Comparison of ENCODE assay signal across 8 mouse cellular contexts in the genomic region with DNA sequence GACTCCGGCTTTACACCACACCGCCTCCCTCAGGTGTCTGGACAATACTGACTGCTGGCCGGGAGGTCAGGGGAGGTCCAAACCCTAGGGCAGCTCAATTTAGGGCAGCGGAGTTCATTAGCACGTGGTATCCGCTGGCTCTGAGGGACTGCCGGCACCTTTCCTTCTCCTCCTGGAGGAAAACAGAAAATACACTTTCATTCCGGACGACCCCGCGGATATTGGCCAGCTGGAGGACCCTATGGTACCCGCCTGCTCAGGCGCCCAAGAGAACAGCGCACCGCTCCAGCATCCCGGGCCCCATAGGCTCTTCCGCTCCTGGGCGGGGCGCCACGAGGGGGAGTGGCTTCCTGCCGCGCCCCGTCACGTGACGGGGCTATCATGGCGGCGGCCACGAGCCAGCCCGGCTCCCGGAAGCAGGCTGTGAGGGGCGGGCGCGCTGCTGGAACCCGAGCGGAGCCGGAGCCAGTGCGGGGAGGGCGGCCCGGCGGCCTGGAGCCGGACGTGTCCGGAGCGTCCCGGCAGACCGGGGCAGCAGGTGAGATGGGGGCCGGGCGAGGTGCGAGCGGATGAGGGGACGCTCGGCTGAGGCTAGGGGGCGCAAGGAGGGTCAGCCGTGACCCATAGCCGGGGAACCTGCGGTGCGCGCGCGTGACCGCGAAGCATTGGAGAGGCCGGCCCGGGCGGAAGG. TPM values are rescaled to one million over a fixed set of nuclear protein-coding genes. Genes with fewer than 3 reads are reported as not detected.
A peak's percentile ranks its signal among the peaks of the same experiment; 100 is the strongest.
DNase-seq lines count a peak whose midpoint lies in the region; ATAC-seq and TF ChIP-seq lines count a peak whose summit lies in the region.

A gene (plus strand): TSS at position 363 of the 691 bp plus-strand sequence.

- peak within 1 kb of the TSS; percentile 97 for H3K27ac ChIP-seq in ES-E14 (ENCODE audit: insufficient read depth, low read depth, low read length, poor library complexity, severe bottlenecking)
- peak within 1 kb of the TSS; percentile 70 for H3K27ac ChIP-seq in forebrain, embryonic 14.5 days (ENCODE audit: low read depth, low read length)
- H3K27ac ChIP-seq in liver, postnatal 0 days (ENCODE audit: low read depth) = peak within 1 kb of the TSS; percentile 70
- H3K27ac ChIP-seq in neural tube, embryonic 13.5 days (replicated peaks) = peak within 1 kb of the TSS; percentile 90

- no peaks in the 10 kb centered on the region for H3K27me3 ChIP-seq in forebrain, embryonic 14.5 days (replicated peaks; ENCODE audit: control insufficient read depth, insufficient read depth, low read length)
- H3K27me3 ChIP-seq in liver, postnatal 0 days (ENCODE audit: insufficient read depth, low read length) = no peaks in the 10 kb centered on the region
- H3K27me3 ChIP-seq in neural tube, embryonic 13.5 days = no peaks in the 10 kb centered on the region

- in situ Hi-C loops in ES-E14 (cut with MboI; ENCODE audit: low sequenced_read_pairs in 2 of 2, unreplicated experiment in 2 of 2) = no loop called here

- peak; percentile 74 for DNase-seq in ES-E14 (ENCODE audit: low read depth, low spot score)
- DNase-seq in cerebellum, adult 11 months = peak; percentile 88
- DNase-seq in forebrain, embryonic 14.5 days (ENCODE audit: low spot score) = peak; percentile 95
- DNase-seq in heart, postnatal 10 days = peak; percentile 90 to 91
- DNase-seq in large intestine, adult 2 months (ENCODE audit: low read depth, low spot score) = peak; percentile 44
- DNase-seq in liver, postnatal 0 days = peak; percentile 96
- DNase-seq in telencephalon, adult 2 months (ENCODE audit: low read depth, low spot score) = peak; percentile 60

- intact Hi-C loops in heart, postnatal 10 days (cut with DNase I) = loop anchor here (1.0 kb wide), 1 partner anchor 33 kb away; no protein-coding TSS in a partner anchor

- peaks cover 8 to 24% of the 10 kb centered on the region in 2 experiments; a peak in 3 of 4 replicates for H3K4me1 ChIP-seq in ES-E14 (ENCODE audit: control insufficient read depth in 2 of 2, insufficient read depth in 2 of 2, low read length in 2 of 2, poor library complexity in 1 of 2)
- H3K4me1 ChIP-seq in forebrain, embryonic 14.5 days (ENCODE audit: control insufficient read depth, insufficient read depth, low read length) = peaks cover 6% of the 10 kb centered on the region
- peaks cover 27% of the 10 kb centered on the region for H3K4me1 ChIP-seq in liver, postnatal 0 days (ENCODE audit: insufficient read depth)
- peaks cover 21% of the 10 kb centered on the region for H3K4me1 ChIP-seq in neural tube, embryonic 13.5 days (replicated peaks)

- TF ChIP-seq EP300 in liver, postnatal 0 days (IDR thresholded peaks at IDR 0.05; ENCODE audit: low read depth) = no peak

- WGBS in forebrain, embryonic 14.5 days = under 1% methylated on average over 64 of the region's 65 CpGs
- WGBS in large intestine, adult 2 months = under 1% methylated on average over 63 of the region's 65 CpGs
- WGBS in liver, postnatal 0 days (ENCODE audit: insufficient replicate concordance) = 1% methylated on average over 56 of the region's 65 CpGs
- under 1% methylated on average over 65 of the region's 65 CpGs for WGBS in neural tube, embryonic 13.5 days

- H3K9me3 ChIP-seq in ES-E14 (ENCODE audit: control insufficient read depth, insufficient read depth, low read depth, low read length) = no peaks in the 10 kb centered on the region
- H3K9me3 ChIP-seq in forebrain, embryonic 14.5 days (replicated peaks; ENCODE audit: control insufficient read depth, low read length) = no peaks in the 10 kb centered on the region
- no peaks in the 10 kb centered on the region for H3K9me3 ChIP-seq in liver, postnatal 0 days (ENCODE audit: low read length)
- H3K9me3 ChIP-seq in neural tube, embryonic 13.5 days = no peaks in the 10 kb centered on the region

- ATAC-seq in forebrain, embryonic 14.5 days = peak; percentile 99
- ATAC-seq in liver, postnatal 0 days = peak; percentile 95
- ATAC-seq in neural tube, embryonic 13.5 days (ENCODE audit: low read depth) = peak; percentile 97

- H3K4me2 ChIP-seq in forebrain, embryonic 14.5 days (ENCODE audit: low read length) = peak within 1 kb of the TSS; percentile 76
- peak within 1 kb of the TSS; percentile 85 for H3K4me2 ChIP-seq in liver, postnatal 0 days (ENCODE audit: low read depth, low read length)
- peak within 1 kb of the TSS; percentile 96 for H3K4me2 ChIP-seq in neural tube, embryonic 13.5 days

- peak within 1 kb of the TSS; percentile 97 to 99 for H3K4me3 ChIP-seq in ES-E14 (ENCODE audit: insufficient read depth in 1 of 2, low read depth in 1 of 2, low read length in 2 of 2, poor library complexity in 1 of 2, severe bottlenecking in 1 of 2)
- peak within 1 kb of the TSS; percentile 78 for H3K4me3 ChIP-seq in forebrain, embryonic 14.5 days (ENCODE audit: low read depth, low read length)
- peak within 1 kb of the TSS; percentile 69 for H3K4me3 ChIP-seq in liver, postnatal 0 days (ENCODE audit: low read depth, low read length)
- peak within 1 kb of the TSS; percentile 91 for H3K4me3 ChIP-seq in neural tube, embryonic 13.5 days

- peak; percentile 53 for TF ChIP-seq CTCF in liver, postnatal 0 days (IDR thresholded peaks at IDR 0.05; ENCODE audit: low read depth)

- peaks cover 20% of the 10 kb centered on the region for H3K36me3 ChIP-seq in ES-E14 (ENCODE audit: control insufficient read depth, insufficient read depth, low read length, poor library complexity, severe bottlenecking)
- H3K36me3 ChIP-seq in forebrain, embryonic 14.5 days (ENCODE audit: control insufficient read depth, insufficient read depth, low read length) = peaks cover 22% of the 10 kb centered on the region
- peaks cover 7% of the 10 kb centered on the region; the same call in 1 of the 2 replicates for H3K36me3 ChIP-seq in liver, postnatal 0 days (replicated peaks; ENCODE audit: insufficient read depth, low read length)
- peaks cover 24% of the 10 kb centered on the region for H3K36me3 ChIP-seq in neural tube, embryonic 13.5 days

- H3K9ac ChIP-seq in ES-E14 (ENCODE audit: insufficient read depth, low read depth, low read length, poor library complexity, severe bottlenecking) = peak within 1 kb of the TSS; percentile 99
- peak within 1 kb of the TSS; percentile 79 for H3K9ac ChIP-seq in forebrain, embryonic 14.5 days (ENCODE audit: low read length)
- H3K9ac ChIP-seq in liver, postnatal 0 days (replicated peaks) = peak within 1 kb of the TSS; percentile 81
- H3K9ac ChIP-seq in neural tube, embryonic 13.5 days = peak within 1 kb of the TSS; percentile 86

TF ChIP-seq in ES-E14, 5 proteins besides CTCF, POLR2A, EP300 and RAD21:
- TF ChIP-seq ZNF384 (IDR thresholded peaks at IDR 0.05; ENCODE audit: low read depth, low read length) (no peak), MAFK (IDR thresholded peaks at IDR 0.05; ENCODE audit: insufficient read depth, low read depth, low read length) (no peak), CHD2 (IDR thresholded peaks at IDR 0.05; ENCODE audit: low read depth, low read length) (no peak), HCFC1 (IDR thresholded peaks at IDR 0.05; ENCODE audit: borderline replicate concordance, insufficient read depth, low read length) (peak; percentile 51; the same call in 1 of the 2 replicates), ZC3H11A (IDR thresholded peaks at IDR 0.05; ENCODE audit: borderline replicate concordance, low read depth, low read length) (no peak)

RNA-seq across cellular contexts. Expression of the gene that starts here (rescaled TPM):
- 89.9 and 95.7 TPM in 2 replicates for total RNA-seq in ES-E14 (2012; rRNA removed)
- 43.8 and 48.8 TPM in 2 replicates for polyA plus RNA-seq in forebrain, embryonic 14.5 days (2014; fragmentation: Nextera tagmentation; extraction: Ambion mirVana)
- total RNA-seq in heart, postnatal 10 days (2021) = 10 to 100 TPM; 20.6 to 23.8 TPM
- polyA plus RNA-seq in large intestine, adult 2 months (2012; rRNA removed) = 52.4 and 57.1 TPM in 2 replicates
- 25.4 and 27.4 TPM in 2 replicates for polyA plus RNA-seq in liver, postnatal 0 days (2015; fragmentation: Nextera tagmentation; extraction: Ambion mirVana)
- polyA plus RNA-seq in neural tube, embryonic 13.5 days (2015; fragmentation: Nextera tagmentation; extraction: Ambion mirVana) = 52.0 and 54.0 TPM in 2 replicates

Comparison
In these comparisons a context has a peak if more than half of its experiments do, and no peak if none do; other contexts are left out.
1. Peak in every context shown above with its lines: DNase-seq, ATAC-seq, H3K4me3 ChIP-seq and H3K27ac ChIP-seq.
2. DNase-seq: peak in every context shown above with its lines; median percentile 96 in liver, postnatal 0 days; 95 in forebrain, embryonic 14.5 days; 90 in heart, postnatal 10 days; 88 in cerebellum, adult 11 months; 74 in ES-E14; 60 in telencephalon, adult 2 months; 44 in large intestine, adult 2 months.